1 mouse cellular context compared by ENCODE assay signal in genomic region chr7:84164880-84165279, GRCm38 (mm10).
TF ChIP-seq lines count a peak whose summit lies in the region.

No protein-coding gene starts in this region.

TF ChIP-seq in CH12.LX, 34 proteins besides CTCF, POLR2A, EP300 and RAD21 (continued from another document):
- TF ChIP-seq ZNF384 (IDR thresholded peaks at IDR 0.05; ENCODE audit: low read depth, low read length) (no peak), CHD2 (IDR thresholded peaks at IDR 0.05; ENCODE audit: low read length) (no peak), UBTF (IDR thresholded peaks at IDR 0.05; ENCODE audit: low read depth, low read length) (no peak), ELF1 (IDR thresholded peaks at IDR 0.05; ENCODE audit: low read depth, low read length) (0 out of 2 replicates have a peak, but pooled peaks have one; percentile 55), BHLHE40 (IDR thresholded peaks at IDR 0.05; ENCODE audit: low read depth, low read length) (peak; percentile 51), JUN (IDR thresholded peaks at IDR 0.05; ENCODE audit: insufficient read depth, low read depth, low read length) (no peak), POLR2AphosphoS2 (IDR thresholded peaks at IDR 0.05; ENCODE audit: low read depth, low read length) (no peak), USF2 (conservative IDR thresholded peaks at IDR 0.05; ENCODE audit: low read depth, low read length) (no peak), MEF2A (IDR thresholded peaks at IDR 0.05; ENCODE audit: borderline replicate concordance, low read depth, low read length) (peak; percentile 72; the same call in 1 of the 2 replicates), MAX (IDR thresholded peaks at IDR 0.05; ENCODE audit: low read length) (no peak), ZMIZ1 (IDR thresholded peaks at IDR 0.05; ENCODE audit: low read depth, low read length) (no peak), CHD1 (IDR thresholded peaks at IDR 0.05; ENCODE audit: low read depth, low read length) (no peak), JUND (conservative IDR thresholded peaks at IDR 0.05; ENCODE audit: low read depth, low read length) (0 out of 2 replicates have a peak, but pooled peaks have one; percentile 27), MAFK (IDR thresholded peaks at IDR 0.05; ENCODE audit: insufficient replicate concordance, low read length) (peak; percentile 67; the same call in 1 of the 2 replicates), MAZ (IDR thresholded peaks at IDR 0.05; ENCODE audit: low read depth, low read length) (no peak), TCF12 (IDR thresholded peaks at IDR 0.05; ENCODE audit: low read depth, low read length) (peak; percentile 80), SIN3A (IDR thresholded peaks at IDR 0.05; ENCODE audit: low read length) (no peak), ETS1 (conservative IDR thresholded peaks at IDR 0.05; ENCODE audit: low read depth, low read length) (peak; percentile 60; the same call in 1 of the 2 replicates), RCOR1 (conservative IDR thresholded peaks at IDR 0.05; ENCODE audit: low read depth, low read length) (no peak), GABPA (IDR thresholded peaks at IDR 0.05; ENCODE audit: insufficient replicate concordance, low read depth, low read length) (no peak), SMC3 (IDR thresholded peaks at IDR 0.05; ENCODE audit: low read depth, low read length) (no peak), IRF4 (IDR thresholded peaks at IDR 0.05; ENCODE audit: low read depth, low read length) (peak; percentile 34; the same call in 1 of the 2 replicates), USF1 (IDR thresholded peaks at IDR 0.05; ENCODE audit: low read depth, low read length) (no peak), MYC (IDR thresholded peaks at IDR 0.05; ENCODE audit: low read depth, low read length) (peak; percentile 47; the same call in 1 of the 2 replicates), NRF1 (IDR thresholded peaks at IDR 0.05; ENCODE audit: low read depth, low read length) (no peak), NELFE (IDR thresholded peaks at IDR 0.05; ENCODE audit: low read depth, low read length) (no peak), PAX5 (IDR thresholded peaks at IDR 0.05; ENCODE audit: low read length) (no peak)
